Mouse (Mus musculus): ENCODE results near the gene B630019K06Rik. TPM values are rescaled to one million over a fixed set of nuclear protein-coding genes. Genes with fewer than 3 reads are reported as not detected.
"Not testable (repeated sequence)": the region's sequence is repeated elsewhere in the genome, so short reads cannot be mapped to it uniquely, and the experiment has no call there.

The B630019K06Rik gene
- total RNA-seq (2015; ENCODE audit: low replicate concordance) (not detected in 2 replicates), total RNA-seq (2017; ENCODE audit: low replicate concordance) (not detected in 2 replicates)

DNA sequence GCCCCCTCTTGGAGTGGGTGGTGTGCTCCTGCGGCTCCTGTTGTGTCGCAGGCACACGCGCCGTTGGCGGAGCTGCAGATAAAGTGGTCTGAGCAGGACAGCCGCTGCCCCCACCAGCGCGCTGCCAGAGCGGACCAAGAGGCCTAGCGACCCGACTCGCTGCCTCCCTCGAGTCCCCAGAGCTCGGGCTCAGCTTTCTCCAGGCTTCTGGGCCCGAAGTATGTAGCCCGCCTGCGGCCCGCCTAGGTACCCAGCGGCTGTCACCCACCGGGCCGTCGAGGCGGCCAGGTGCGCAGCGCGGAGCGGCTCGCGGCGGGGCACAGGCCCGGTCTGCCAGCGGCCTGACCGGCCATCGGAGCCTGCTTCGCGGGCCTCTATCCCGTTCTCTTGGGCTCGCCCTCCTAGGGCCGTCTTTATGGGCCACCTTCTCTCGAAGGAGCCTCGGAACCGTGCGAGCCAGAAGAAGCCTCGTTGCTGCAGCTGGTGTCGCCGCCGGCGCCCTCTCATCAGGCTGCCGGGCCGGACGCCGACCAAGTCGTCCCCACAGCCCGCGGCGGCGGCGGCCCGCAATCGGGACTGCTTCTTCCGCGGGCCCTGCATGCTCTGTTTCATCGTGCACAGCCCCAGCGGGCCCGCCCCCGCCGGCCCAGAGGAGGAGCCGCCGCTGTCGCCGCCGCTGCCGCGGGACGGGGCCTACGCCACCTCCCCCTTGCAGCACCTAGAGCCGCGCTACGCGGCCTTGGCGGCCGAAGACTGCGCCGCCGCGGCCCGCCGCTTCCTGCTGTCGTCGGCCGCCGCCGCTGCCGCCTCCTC lies at the start of gene B630019K06Rik:
B630019K06Rik (plus strand) TSS at position 40 of the 813 bp plus-strand sequence.
- ATAC-seq (replicated peaks; ENCODE audit: low FRiP score, poor library complexity, severe bottlenecking): no peak

DNA sequence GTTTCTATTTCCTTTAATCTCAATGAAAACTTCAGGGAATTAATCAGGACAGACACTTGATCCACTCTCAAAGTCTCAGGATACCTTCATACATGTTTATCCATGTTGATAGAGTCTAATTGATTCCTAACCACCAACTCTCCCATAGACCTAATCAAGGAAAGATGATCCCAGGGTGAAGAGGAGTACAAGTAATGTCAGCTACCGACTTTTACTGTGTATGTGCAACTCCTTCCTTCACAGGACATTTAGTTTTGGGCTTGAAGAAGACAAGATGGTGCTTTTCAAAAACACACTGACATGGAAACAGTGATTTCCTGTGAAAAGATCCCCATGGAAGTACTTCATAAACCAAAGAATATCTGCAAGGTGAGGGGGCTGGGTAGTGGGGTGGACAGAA lies 48.5 kb upstream of the B630019K06Rik start, which contains the start of gene Gm6592:
Gm6592 (plus strand) TSS at position 301 of the 400 bp plus-strand sequence.
- ATAC-seq (replicated peaks; ENCODE audit: low FRiP score, poor library complexity, severe bottlenecking): no peak

DNA sequence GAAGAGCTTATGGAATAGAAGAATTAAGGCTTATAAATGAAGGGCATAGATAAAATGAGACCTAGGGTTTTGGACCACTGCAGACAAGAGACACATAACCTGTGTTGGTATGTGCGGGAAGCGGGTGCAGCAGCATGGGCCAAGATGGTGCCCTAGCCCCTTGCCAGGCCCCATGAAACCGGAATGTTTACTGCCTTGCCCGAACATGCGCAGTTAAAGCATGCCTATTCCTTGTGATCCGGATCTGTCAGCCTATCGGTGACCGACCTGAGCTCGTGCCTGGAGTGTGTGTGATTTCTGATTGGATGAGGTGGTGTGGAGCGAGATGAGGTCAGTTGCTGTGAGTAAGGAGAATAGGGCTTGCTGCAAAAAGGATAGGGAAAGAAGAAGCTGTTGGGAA lies 39.7 kb upstream of the B630019K06Rik start:
- no peak for ATAC-seq (replicated peaks; ENCODE audit: low FRiP score, poor library complexity, severe bottlenecking)

DNA sequence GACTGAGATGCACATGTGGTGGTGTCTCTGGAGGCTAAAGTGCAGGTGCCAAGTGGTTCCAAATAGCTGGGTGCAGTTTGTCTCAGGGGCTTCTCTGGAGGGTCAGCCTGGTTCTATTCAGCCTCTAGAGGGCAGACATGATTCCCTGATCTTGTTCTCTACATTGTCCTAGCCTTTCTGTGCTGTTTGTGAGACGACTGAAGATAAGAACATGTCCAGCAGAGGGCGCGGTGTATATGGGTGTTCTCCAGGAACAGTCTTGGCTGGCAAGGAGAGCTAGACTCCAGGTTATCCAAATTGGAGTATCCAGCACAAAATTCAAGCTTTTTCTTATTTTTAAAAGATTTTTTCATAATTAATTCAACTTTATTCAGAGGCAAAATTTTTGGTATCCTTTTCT lies 27.9 kb upstream of the B630019K06Rik start:
- not testable (repeated sequence) for ATAC-seq (replicated peaks; ENCODE audit: low FRiP score, poor library complexity, severe bottlenecking)

DNA sequence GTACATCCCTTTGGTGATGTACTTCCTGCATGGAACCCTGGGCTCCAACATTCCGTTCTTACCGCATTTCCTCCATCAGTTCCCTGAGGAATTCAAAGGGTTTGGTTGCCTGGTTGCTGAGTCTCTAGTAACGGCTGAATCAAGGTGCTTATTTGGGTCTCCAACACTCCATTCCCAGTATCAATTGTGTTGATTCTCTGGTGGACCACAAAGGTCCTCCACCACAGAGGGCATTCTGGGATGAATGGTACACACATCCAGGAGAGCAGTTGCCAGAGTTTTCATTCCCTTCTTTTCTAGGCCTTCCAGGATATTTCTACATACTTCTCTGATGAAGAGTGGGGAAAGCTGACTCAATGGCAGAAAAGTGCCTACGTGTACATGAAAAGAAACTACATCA lies 18.2 kb upstream of the B630019K06Rik start, which contains the start of gene Gm5751:
Gm5751 (plus strand) TSS at position 301 of the 400 bp plus-strand sequence.
- ATAC-seq (replicated peaks; ENCODE audit: low FRiP score, poor library complexity, severe bottlenecking): not testable (repeated sequence)

DNA sequence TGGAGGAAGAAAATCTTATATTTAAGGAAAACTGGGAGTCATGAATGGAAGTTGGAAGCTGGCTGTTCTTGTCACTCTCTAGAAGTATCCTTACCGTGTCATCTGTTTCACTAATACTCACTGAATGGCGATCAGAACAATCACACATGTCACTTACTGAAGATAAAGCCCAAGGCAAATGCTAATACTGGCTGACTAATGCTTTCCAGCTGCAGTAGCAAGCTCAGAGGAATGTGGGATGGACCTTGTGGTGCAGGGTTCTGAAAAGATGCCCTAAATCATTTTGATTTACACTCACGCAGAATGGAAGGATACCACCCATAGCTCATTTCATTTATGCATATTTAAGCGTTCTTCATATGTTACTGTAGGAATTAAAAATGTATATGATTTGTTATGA lies 7.8 kb upstream of the B630019K06Rik start:
- no peak for ATAC-seq (replicated peaks; ENCODE audit: low FRiP score, poor library complexity, severe bottlenecking)

DNA sequence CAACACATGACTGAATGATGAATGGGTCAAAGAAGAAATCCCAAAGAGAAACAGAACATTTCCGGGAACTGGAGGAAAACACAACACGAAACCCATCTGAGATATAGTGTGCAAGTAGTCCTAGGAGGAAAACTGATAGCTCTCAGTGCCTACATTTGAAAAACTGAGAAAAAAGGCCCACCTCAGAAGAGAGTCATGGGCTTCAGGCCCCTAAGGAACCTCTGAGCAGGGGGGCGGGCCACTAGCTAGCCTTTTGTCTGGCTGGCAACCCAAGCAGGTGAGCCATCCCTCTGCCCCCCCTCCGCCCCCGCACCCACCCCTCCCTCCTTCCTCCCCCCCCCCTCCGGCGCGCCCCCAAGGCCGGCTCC lies 223 bp upstream of the B630019K06Rik start:
- no peak for ATAC-seq (replicated peaks; ENCODE audit: low FRiP score, poor library complexity, severe bottlenecking)

DNA sequence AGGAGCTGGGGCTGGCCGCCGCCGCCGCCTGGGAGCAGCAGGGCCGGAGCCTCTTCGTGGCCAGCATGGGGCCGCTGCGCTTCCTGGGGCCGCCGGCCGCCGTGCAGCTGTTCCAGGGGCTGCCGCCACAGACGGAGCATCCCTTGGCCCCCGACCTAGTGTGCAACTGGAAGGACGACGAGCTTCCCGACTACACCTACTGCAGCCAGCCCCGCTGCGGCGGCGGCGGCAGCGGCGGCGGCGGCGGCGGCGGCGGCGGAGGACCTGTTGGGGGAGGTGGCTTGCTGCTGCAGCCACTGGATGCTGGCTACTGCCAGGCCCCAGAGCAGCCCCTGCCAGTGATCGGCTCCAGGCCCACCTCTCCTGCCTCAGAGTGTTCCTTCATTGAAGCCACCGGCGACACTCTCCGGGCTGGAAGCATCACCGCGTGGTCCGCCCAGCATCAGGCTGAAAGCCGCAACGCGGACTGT lies 1.0 kb downstream of the B630019K06Rik start:
- ATAC-seq (replicated peaks; ENCODE audit: low FRiP score, poor library complexity, severe bottlenecking): no peak

DNA sequence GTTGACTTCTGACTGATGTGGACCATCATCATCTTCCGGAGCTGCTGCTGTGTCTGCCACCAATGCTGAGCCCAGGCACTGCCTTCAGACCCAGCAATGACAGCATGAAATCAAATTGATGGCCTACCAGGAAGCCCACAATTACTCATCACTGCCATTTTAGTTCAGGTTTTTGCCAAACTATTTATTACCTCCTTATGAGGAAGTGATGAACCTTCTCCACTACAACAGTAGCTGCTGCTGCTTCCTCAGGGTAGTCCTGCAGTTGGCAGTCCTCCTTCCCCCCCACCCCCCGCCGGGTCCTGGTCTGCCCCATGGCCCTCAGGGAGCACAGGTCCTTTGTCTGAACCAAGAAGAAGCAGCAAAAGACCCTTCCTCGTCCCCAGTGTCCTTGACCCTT lies 8.6 kb downstream of the B630019K06Rik start:
- ATAC-seq (replicated peaks; ENCODE audit: low FRiP score, poor library complexity, severe bottlenecking): no peak

DNA sequence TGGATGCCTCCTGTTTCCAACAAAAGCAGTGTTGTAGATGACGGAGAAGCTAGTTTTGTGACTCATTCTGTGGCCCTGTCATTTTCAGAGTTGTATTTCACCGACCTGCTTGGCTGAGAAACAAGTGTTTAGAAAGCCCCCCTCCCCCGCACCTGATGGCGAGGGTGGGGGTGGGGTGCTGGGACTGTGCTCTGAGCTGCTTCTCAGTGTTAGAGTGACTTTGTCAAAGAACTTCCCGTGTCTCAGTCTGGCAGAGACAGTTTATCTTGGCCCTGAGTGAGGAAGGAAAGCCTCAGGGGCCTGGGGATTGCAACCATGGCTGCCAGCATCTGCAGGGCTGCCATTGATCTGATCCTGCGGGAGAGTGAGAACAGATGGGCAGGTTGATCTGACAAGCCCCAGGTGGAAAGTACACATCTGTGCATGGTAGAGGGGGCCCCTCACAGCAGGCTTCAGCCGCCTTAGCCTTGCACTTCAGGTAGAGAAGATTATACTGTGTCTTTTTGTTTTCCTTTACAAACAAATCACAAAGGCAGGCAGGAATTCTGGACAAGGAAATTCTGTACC lies 9.8 kb downstream of the B630019K06Rik start:
- ATAC-seq (replicated peaks; ENCODE audit: low FRiP score, poor library complexity, severe bottlenecking): no peak

DNA sequence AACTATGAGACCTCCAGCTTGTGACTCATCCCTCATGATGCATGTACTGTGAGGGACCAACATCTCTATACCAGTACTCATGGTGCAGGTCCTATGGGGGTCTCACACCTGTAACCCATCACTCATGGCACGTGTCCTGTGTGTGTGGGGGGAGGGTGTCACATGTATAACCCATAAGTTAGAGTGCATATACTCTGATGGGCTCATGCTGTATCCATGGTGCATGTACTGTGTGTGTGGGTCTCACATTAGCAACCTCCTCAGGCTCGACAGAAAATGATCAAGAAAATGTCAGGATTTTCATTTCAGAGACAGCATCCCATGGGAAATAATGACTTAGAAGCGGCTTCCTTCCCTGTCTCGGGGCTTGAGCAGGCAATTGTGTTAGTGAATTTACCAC lies 28.9 kb downstream of the B630019K06Rik start:
- no peak for ATAC-seq (replicated peaks; ENCODE audit: low FRiP score, poor library complexity, severe bottlenecking)

DNA sequence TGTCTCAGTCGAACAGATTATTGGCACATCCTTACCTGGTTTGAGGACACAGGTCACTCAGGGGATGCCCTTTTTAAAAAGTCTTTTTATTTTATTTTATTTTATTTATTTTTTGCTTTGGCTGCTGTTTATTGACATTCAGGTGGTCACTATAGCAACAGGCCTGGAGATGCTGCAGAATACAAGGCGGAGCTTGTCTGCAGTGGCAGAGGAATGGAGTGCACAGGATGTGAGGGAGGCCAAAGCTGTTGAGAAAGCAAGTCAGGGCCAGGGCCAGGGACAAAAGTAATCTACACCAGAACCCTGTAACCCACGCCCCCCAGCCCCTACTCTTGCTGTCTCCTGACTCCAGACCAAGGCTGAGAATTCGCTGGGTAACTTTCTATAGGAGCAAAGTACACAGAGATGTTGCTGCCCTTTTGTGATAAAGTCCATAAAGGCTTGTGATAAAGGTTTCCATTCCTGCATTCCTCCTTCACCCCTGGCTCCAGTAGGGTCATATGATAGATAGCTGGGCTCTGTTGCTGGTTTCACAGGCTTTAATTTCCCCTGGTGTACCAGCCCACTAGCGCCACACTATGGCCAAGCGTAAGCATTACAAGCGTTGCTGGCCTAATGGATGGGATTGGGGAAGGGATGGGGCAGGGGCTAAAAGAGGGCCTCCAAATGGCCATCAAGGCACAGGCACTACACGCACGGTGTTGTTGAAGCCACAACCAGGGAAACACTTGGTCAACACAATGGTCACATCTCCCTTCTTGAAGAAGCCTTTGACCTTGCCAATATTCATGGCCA lies 29.8 kb downstream of the B630019K06Rik start:
- ATAC-seq (replicated peaks; ENCODE audit: low FRiP score, poor library complexity, severe bottlenecking): no peak

DNA sequence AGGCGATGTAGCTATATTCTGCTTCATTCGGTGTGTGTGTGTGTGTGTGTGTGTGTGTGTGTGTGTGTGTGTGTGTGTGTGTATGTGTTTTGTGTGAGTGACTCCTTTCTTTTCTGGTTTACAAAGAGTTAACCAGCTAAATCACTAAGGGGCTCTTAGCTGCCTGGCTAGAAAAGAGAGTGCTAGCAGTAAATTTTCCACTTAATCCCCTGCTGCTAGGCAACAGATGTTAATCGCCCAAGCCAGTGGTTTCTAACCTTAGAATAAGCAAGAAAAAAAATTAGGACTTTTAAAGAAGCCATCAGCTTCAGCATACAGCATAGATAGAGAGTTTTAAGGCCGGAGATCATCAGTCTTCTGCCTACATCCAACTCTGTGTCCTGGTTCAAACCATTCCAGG lies 35.1 kb downstream of the B630019K06Rik start:
- no peak for ATAC-seq (replicated peaks; ENCODE audit: low FRiP score, poor library complexity, severe bottlenecking)

DNA sequence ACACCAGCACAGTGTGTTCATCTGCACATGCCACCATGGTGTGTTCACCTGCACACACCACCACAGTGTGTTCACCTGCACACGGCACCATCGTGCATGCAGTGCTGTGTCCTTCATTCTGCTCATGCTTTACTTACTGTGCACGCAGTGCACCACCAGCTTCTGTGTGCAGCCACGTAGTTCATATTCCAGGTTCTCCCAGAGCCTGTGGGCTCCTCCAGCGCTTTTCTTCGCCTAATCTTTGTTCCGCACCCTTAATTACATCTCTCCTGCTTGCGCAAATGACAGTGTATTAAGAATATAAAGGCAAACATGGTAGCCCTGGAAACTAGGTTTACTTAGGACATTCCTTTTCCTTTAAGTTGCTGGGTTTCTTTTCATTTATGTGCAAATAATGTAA lies 51.9 kb downstream of the B630019K06Rik start:
- ATAC-seq (replicated peaks; ENCODE audit: low FRiP score, poor library complexity, severe bottlenecking): no peak

Other genes starting within 250 kb of the B630019K06Rik start
- gene Ssxb8, start 201.5 kb upstream of the B630019K06Rik start, total RNA-seq (2015; ENCODE audit: low replicate concordance): not detected in 2 replicates
- not detected in 2 replicates for gene Ssxb8, start 201.5 kb upstream of the B630019K06Rik start, total RNA-seq (2017; ENCODE audit: low replicate concordance)
- not detected in 2 replicates for gene Ssx9, start 143.9 kb upstream of the B630019K06Rik start, total RNA-seq (2015; ENCODE audit: low replicate concordance)
- gene Ssx9, start 143.9 kb upstream of the B630019K06Rik start, total RNA-seq (2017; ENCODE audit: low replicate concordance): not detected in 2 replicates
- not detected in 2 replicates for gene Ssxb5, start 88.7 kb upstream of the B630019K06Rik start, total RNA-seq (2015; ENCODE audit: low replicate concordance)
- gene Ssxb5, start 88.7 kb upstream of the B630019K06Rik start, total RNA-seq (2017; ENCODE audit: low replicate concordance): not detected in 2 replicates
- not detected in 2 replicates for gene Gm6592, start 48.4 kb upstream of the B630019K06Rik start, total RNA-seq (2015; ENCODE audit: low replicate concordance)
- not detected in 2 replicates for gene Gm6592, start 48.4 kb upstream of the B630019K06Rik start, total RNA-seq (2017; ENCODE audit: low replicate concordance)
- gene Gm5751, start 18.1 kb upstream of the B630019K06Rik start, total RNA-seq (2015; ENCODE audit: low replicate concordance): not detected in 2 replicates
- not detected in 2 replicates for gene Gm5751, start 18.1 kb upstream of the B630019K06Rik start, total RNA-seq (2017; ENCODE audit: low replicate concordance)
- gene Fthl17b, start 70.6 kb downstream of the B630019K06Rik start, total RNA-seq (2015; ENCODE audit: low replicate concordance): not detected in 2 replicates
- gene Fthl17b, start 70.6 kb downstream of the B630019K06Rik start, total RNA-seq (2017; ENCODE audit: low replicate concordance): not detected in 2 replicates
- gene Fthl17c, start 84.2 kb downstream of the B630019K06Rik start, total RNA-seq (2015; ENCODE audit: low replicate concordance): not detected in 2 replicates
- gene Fthl17c, start 84.2 kb downstream of the B630019K06Rik start, total RNA-seq (2017; ENCODE audit: low replicate concordance): not detected in 2 replicates
- gene Fthl17d, start 94.4 kb downstream of the B630019K06Rik start, total RNA-seq (2015; ENCODE audit: low replicate concordance): not detected in 2 replicates
- gene Fthl17d, start 94.4 kb downstream of the B630019K06Rik start, total RNA-seq (2017; ENCODE audit: low replicate concordance): not detected in 2 replicates
- gene Fthl17e, start 141.1 kb downstream of the B630019K06Rik start, total RNA-seq (2015; ENCODE audit: low replicate concordance): not detected in 2 replicates
- not detected in 2 replicates for gene Fthl17e, start 141.1 kb downstream of the B630019K06Rik start, total RNA-seq (2017; ENCODE audit: low replicate concordance)
- not detected in 2 replicates for gene Fthl17f, start 170.6 kb downstream of the B630019K06Rik start, total RNA-seq (2015; ENCODE audit: low replicate concordance)
- not detected in 2 replicates for gene Fthl17f, start 170.6 kb downstream of the B630019K06Rik start, total RNA-seq (2017; ENCODE audit: low replicate concordance)
- not detected in 2 replicates for gene 4930402K13Rik, start 212.2 kb downstream of the B630019K06Rik start, total RNA-seq (2015; ENCODE audit: low replicate concordance)
- gene 4930402K13Rik, start 212.2 kb downstream of the B630019K06Rik start, total RNA-seq (2017; ENCODE audit: low replicate concordance): not detected in 2 replicates